Mouse (Mus musculus) kidney, adult 9 months (tissue): ENCODE results near the gene Kmt2d.

Experiments
- DNase-seq: peaks from one replicate; pipeline ENCODE4 v3.0.0; 2022

Gene Kmt2d

GRCm38 (mm10) chr15:98793141-98793698 is 77.8 kb downstream of the Kmt2d start:
- DNase-seq, result no peak

DNA sequence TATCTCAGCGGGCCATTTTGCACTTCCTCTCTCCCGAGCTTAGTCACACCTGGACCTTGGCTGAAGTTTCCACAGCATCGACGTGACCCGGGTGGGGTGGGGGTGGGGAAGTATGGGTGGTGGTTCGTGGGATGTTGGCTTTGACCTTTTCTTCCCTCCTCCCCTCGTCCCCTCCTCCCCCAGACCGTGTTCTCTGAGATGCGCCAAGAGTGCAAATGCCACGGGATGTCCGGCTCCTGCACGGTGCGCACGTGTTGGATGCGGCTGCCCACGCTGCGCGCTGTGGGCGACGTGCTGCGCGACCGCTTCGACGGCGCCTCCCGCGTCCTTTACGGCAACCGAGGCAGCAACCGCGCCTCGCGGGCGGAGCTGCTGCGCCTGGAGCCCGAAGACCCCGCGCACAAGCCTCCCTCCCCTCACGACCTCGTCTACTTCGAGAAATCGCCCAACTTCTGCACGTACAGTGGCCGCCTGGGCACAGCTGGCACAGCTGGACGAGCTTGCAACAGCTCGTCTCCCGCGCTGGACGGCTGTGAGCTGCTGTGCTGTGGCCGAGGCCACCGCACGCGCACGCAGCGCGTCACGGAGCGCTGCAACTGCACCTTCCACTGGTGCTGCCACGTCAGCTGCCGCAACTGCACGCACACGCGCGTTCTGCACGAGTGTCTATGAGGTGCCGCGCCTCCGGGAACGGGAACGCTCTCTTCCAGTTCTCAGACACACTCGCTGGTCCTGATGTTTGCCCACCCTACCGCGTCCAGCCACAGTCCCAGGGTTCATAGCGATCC is 78.6 kb downstream of the Kmt2d start:
- no peak for DNase-seq

DNA sequence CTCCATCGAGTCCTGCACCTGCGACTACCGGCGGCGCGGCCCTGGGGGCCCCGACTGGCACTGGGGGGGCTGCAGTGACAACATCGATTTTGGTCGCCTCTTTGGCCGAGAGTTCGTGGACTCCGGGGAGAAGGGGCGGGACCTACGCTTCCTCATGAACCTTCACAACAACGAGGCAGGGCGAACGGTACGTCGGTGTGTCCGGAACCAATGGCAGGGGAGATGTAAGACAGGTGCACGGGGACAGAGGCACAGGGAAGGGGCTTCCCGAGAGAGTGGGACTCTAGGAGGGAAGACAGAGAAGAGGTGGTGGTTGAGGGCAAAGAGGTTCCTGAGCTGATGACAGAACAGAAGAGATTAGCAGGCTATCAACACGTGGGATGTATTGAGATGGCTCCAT is 79.2 kb downstream of the Kmt2d start:
- no peak for DNase-seq

DNA sequence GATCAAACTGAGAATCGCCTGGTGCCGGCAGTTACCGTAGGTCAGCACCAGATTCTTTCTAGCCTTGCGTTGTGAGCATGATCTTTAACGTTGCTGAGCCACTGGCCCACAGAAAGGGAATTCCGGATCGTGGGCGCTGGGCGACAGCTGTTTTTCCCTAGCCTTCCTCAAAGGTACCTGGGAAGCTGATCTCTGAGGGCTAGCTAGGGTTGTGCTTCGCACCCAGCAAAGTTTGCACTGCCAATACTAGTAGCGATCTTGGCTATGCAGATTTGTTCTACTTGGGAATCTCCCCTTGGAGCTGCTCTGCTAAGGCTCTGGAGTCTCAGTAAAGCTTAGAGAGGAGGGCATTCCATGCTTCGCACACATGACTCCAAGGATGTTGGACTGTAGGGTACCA is 79.8 kb downstream of the Kmt2d start:
- no peak for DNase-seq

DNA sequence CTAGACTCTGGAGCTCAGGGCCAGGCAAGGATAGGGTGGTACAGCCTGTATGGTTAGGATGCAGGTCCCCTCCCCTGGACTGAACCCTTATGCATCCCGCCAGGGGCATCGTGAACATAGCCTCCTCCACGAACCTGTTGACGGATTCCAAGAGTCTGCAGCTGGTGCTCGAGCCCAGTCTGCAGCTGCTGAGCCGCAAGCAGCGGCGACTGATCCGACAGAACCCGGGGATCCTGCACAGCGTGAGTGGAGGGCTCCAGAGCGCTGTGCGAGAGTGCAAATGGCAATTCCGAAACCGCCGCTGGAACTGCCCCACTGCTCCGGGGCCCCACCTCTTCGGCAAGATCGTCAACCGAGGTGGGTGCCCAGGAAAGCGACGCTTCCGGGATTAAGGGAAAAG is 80.2 kb downstream of the Kmt2d start:
- DNase-seq, result no peak

GRCm38 (mm10) chr15:98789661-98790535 is 81.1 kb downstream of the Kmt2d start, which contains the start of gene Wnt1:
TSS of gene Wnt1 (plus strand) at chr15:98789857.
- no peak for DNase-seq

GRCm38 (mm10) chr15:98788972-98789660 is 81.9 kb downstream of the Kmt2d start:
- DNase-seq, result peak; percentile 39

GRCm38 (mm10) chr15:98787930-98788329 is 83.1 kb downstream of the Kmt2d start:
- DNase-seq, result no peak

DNA sequence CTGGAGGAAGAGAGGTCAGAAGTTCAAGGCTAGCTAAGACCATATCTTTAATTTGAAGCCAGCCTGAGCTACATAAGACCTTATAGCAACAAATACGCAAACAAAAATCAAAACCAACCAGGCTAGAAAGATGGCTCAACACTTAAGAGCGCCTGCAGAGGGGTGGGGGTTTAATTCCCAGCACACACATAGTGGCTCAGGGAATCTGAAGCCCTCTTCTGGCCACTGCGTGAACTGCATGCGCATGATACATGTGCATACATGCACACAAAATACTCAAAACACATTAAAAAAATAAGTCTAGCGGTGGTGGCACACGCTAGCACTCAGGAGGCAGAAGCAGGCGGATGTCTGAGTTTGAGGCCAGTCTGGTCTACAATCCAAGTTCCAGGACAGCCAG is 85.3 kb downstream of the Kmt2d start:
- DNase-seq, result no peak
